Mouse (Mus musculus) heart, postnatal 25 days (tissue): ENCODE measurements around the gene 1700016C15Rik. TPM values are rescaled to one million over a fixed set of nuclear protein-coding genes. Genes with fewer than 3 reads are reported as not detected.

Source experiments
- DNase-seq: peaks from one replicate; pipeline ENCODE4 v3.0.0; 2022; ENCODE audit warnings: low spot score
- intact Hi-C: fragments of 180-260 bp; cut with DNase I; formaldehyde crosslinking; loops from one replicate; pipeline ENCODE4 v1.15.1; 2025
- total RNA-seq, 2 experiments: library from RNA; stranded (reverse); gene quantifications; 2 replicates each; pipeline ENCODE4 v1.2.3; 2021

The 1700016C15Rik gene
- total RNA-seq, 2 experiments from 2014 or later = not detected

DNA sequence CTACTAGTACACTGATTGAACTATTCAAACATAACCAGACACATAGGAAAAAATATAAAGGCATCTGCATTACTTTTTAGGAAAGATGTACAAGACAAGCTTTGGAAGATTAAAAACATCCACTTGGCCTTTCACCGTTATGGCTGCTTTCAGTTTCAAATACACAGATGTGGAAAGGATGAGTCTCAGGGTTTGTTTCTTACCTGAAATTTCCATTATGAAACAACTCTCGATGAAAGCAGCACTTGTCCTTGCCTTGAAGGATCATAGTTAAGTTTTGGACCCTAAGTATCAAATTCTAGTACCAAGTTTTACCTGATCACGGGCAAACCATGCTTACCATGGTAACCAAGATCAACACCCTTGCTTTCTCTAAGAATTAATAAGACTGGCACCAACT lies 63.2 kb downstream of the 1700016C15Rik start:
- intact Hi-C loops = loop anchor here (10.0 kb wide), 1 partner anchor 392 kb away; the partner anchor contains the start of gene Desi2

DNA sequence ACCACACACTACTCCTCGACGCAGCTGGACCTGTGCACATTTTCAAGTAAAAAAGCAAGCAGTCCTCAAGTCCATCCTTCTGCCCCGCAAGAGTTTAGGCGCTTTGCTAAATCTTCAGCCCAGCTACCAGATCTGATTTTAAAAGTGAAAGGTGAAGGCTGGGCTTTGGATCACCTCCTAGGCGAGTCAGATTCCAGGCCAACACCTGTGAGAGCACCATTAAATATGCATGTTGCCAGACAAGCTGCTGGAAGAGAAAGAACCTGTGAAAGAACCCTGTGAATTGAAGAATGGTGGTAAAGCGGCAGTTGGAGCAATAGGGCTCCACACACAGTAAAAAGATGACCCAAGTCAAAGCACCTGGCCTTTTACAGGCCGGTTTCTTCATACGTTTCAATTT lies 65.3 kb downstream of the 1700016C15Rik start:
- no peak for DNase-seq
- intact Hi-C loops = loop anchor here (5.0 to 10.0 kb wide), 2 partner anchors 353 to 390 kb away; partner anchors contain the start of genes Desi2 and Zbtb18

More for the DNA sequence above, 63.2 kb downstream of the 1700016C15Rik start:
- no peak for DNase-seq

DNA sequence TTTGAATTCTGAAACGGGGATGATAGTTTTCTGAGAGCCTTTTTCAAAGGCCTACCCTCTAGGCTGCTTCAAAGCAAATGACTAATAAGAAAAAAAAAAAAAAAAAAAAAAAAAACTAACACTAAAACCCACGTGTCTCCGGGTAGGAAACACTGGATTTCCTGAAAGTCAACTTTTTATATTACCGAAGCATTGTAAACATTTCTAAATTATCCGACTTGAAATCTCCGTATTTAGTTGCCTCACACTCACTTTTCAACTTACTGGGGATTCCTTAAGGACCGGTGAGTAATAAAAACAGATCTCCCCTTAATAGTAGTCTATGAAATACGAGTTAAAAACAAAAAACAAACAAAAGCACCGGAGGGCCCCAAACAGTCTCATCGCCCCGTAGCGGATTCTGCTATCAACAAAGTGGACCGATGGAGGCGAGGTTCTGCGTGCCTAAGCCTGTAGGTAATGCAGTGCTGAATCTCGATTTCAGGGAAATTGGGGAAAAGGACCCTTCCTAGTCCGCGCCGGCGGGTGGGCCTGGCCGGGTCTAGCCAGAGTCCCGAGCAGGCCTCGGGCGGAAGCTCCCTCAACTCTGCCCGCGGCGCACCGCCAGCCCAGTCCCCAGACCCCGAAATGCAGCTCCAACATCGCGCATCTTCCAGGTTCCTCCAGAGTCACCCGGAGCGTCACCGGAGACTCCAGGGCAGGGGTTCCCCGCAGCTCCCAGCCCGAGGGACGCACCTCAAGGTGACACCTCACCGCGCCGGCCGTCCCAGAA lies 66.0 kb downstream of the 1700016C15Rik start:
- intact Hi-C loops = loop anchor here (5.0 to 10.0 kb wide), 2 partner anchors 353 to 389 kb away; partner anchors contain the start of genes Desi2 and Zbtb18
- DNase-seq = no peak

DNA sequence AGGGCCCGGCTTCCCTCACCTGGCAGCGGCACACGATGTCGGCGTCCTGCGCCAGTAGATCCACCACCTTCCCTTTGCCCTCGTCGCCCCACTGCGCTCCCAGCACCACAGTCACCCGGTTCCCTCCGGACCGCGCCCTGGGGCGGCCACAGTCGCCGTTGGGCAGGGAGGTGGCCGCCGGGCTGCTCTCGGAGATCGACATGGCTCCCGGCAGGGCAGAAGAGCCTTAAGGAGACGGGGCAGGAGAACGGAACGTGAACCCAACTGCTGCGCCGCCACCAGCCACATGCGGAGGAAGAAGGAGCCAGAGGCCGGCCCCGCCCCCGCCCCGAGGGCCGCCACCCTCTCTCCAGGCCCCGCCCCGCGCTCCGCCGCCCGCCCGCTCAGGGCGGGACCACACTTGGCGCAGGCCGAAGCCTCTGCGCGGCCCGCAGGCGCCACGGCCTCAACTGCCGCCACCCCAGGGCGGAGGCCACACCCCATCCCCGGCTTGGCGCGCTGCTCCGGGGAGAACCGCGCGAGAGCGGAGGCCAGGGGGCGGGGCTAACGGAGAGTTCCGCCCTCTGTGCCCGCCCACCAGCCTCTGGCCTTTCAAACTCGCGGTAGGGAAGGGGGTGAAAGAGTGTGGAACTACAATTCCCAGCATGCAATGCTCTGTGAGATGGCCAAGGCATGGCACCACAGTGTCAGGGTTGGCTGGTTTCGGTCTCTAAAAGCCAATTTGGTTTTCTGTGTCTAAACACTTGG lies 66.8 kb downstream of the 1700016C15Rik start, which contains the start of gene Adss:
Gene Adss, minus strand, starts transcription at position 319 of the 747 bp plus-strand sequence.
- intact Hi-C loops = loop anchor here (5.0 to 10.0 kb wide), 2 partner anchors 354 to 388 kb away; partner anchors contain the start of genes Desi2 and Zbtb18
- DNase-seq = peak; percentile 99

DNA sequence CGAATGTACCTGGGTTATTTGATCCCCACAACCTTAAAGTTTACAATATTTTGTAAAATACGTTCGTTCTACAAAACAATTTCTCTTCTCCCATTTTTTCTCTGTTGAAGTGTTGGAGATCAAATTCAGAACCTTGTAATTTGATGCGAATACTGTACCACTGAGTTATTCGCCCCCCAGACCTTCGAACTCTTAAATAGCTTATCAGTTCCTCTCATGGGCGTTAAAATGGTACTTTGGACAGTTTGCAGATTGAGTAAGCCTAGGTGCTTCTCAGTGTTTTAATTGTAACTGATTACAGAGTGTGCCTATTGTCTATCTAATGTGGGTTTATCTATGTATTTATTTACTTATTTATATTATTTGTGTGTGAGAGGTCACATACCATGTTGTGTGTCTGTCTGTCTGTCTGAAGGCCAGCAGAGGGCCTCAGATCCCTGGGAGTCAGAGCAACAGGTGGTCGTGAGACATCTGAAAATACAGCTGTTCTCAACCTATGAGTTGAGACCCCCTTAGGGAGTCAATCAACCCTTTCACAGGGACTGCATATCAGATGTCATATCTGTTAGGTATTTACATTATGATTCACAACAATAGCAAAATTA lies 67.6 kb downstream of the 1700016C15Rik start:
- intact Hi-C loops = loop anchor here (5.0 to 10.0 kb wide), 2 partner anchors 355 to 388 kb away; partner anchors contain the start of genes Desi2 and Zbtb18
- DNase-seq = no peak

Other genes with a start within 250 kb of the 1700016C15Rik start
- gene Adss, start 66.7 kb downstream of the 1700016C15Rik start, total RNA-seq = 1 to 10 TPM; 9.3 to 9.9 TPM